Mouse (Mus musculus) NIH3T3 (cell line): ENCODE data around the gene Ms4a2.

Source experiments
- DNase-seq: peaks from one replicate; pipeline ENCODE4 v3.0.0-alpha.2; 2012; ENCODE audit warnings: low read depth

The Ms4a2 gene

DNA sequence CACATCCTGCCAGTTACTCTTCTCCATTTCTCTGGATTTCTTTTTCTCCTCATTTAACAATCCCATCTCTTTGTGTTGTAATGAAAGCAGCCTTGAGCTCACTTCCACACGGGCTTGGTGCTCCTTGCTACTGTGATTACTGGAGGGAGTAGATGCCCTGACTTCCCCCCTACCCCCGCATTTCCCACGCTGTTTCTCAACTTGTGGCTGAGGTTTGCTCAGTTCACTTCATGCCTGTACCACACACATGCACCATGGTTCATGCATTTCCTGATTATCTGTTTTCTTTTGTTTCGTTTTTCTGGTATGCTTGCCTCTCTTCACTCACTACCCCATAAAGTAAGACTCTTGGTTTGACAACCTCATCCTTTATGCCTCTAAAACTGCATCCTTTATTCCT lies 34.3 kb downstream of the Ms4a2 start:
- DNase-seq = no peak

DNA sequence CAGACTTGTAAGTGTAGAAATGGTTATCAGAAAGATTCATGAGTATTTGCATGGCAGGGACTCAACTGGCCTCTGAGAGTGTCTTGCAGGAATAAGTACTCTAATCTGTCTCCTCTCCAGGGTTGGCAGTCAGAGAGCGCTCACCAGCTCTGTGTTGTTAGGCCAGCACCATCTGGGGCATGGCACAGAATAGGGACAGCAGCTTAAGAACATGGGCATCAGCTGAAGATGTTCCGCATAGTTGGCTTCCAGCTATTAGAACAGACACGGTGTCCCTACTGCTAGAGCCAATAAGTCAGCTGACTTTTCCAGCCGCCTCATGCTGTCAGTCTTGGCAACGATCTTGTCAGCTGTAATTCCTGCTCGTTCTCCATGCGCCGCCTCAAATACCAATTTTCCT lies 48.6 kb downstream of the Ms4a2 start:
- DNase-seq = no peak
